Mouse (Mus musculus) erythroblast, embryonic 14.5 days (primary cell): Measurements from ENCODE around the gene Ddx28.

Experiments
- GATA1 ChIP-seq: IDR thresholded peaks from 2 replicates; pipeline ENCODE4 v1.6.1; 2012; ENCODE audit warnings: low read length, inconsistent platforms, mixed read lengths
- TAL1 ChIP-seq: IDR thresholded peaks from 3 replicates; pipeline ENCODE4 v1.6.1; 2012; ENCODE audit warnings: low read length, inconsistent platforms, mixed read lengths

GRCm38 (mm10) chr8:106051068-106051467, 39.4 kb upstream of the Ddx28 start:
- TF ChIP-seq GATA1 (no peak), TAL1 (no peak)
